Mouse (Mus musculus): ENCODE measurements around the gene Polr2f. TPM values are rescaled to one million over a fixed set of nuclear protein-coding genes. Genes with fewer than 3 reads are reported as not detected.

The Polr2f gene
- polyA plus RNA-seq, 1 experiment from 2014 or later, result 362 TPM

- Histone ChIP-seq H3K4me2 (no peak overlapping the region), H3K27me3 (ENCODE audit: control insufficient read depth, insufficient read depth, low read length) (no peaks in the 10 kb centered on the region), H3K27ac (ENCODE audit: low read depth, low read length) (no peak overlapping the region), H3K4me3 (ENCODE audit: low read depth, low read length) (no peak overlapping the region), H3K9ac (ENCODE audit: low read length) (no peak overlapping the region), H3K4me1 (ENCODE audit: control insufficient read depth, insufficient read depth, low read length) (peaks cover 10% of the 10 kb centered on the region), H3K9me3 (ENCODE audit: control insufficient read depth, low read length) (no peaks in the 10 kb centered on the region), H3K36me3 (ENCODE audit: control insufficient read depth, insufficient read depth, low read length) (no peaks in the 10 kb centered on the region)
- 62% methylated on average over 10 of the region's 10 CpGs for WGBS
- ATAC-seq (ENCODE audit: low FRiP score), result no peak
- no peak for DNase-seq (ENCODE audit: low spot score, missing footprints)
These were observed 1.2 kb upstream of the Polr2f start for GRCm38 (mm10) chr15:79139640-79140039.

DNA sequence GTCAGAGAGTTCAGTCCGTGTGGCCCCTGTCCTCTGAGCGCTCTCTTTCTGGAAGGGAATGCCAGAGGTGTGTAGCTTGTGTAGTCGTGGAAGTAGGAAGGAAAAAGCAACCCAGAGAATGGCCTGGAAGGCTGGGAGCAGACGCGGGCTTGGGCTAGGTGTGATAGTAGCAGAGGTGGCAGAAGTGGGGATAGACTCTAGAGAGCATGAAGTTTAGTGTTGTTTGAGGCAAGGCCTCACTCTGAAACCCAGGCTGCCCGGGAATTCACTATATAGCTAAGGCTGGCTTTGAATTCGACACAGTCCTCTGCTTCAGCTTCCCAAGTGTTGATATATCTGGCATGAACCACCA, 733 bp downstream of the Polr2f start:
- DNase-seq (ENCODE audit: low spot score, missing footprints) (no peak), ATAC-seq (ENCODE audit: low FRiP score) (no peak)
- Histone ChIP-seq H3K4me1 (ENCODE audit: control insufficient read depth, insufficient read depth, low read length) (peaks cover 10% of the 10 kb centered on the region), H3K4me3 (ENCODE audit: low read depth, low read length) (peak overlapping the region; percentile 65), H3K36me3 (ENCODE audit: control insufficient read depth, insufficient read depth, low read length) (peaks cover 7% of the 10 kb centered on the region), H3K27ac (ENCODE audit: low read depth, low read length) (no peak overlapping the region), H3K9ac (ENCODE audit: low read length) (peak overlapping the region; percentile 75), H3K27me3 (ENCODE audit: control insufficient read depth, insufficient read depth, low read length) (no peaks in the 10 kb centered on the region), H3K4me2 (peak overlapping the region; percentile 91), H3K9me3 (ENCODE audit: control insufficient read depth, low read length) (no peaks in the 10 kb centered on the region)
- WGBS, result 0% methylated on average over 7 of the region's 7 CpGs

DNA sequence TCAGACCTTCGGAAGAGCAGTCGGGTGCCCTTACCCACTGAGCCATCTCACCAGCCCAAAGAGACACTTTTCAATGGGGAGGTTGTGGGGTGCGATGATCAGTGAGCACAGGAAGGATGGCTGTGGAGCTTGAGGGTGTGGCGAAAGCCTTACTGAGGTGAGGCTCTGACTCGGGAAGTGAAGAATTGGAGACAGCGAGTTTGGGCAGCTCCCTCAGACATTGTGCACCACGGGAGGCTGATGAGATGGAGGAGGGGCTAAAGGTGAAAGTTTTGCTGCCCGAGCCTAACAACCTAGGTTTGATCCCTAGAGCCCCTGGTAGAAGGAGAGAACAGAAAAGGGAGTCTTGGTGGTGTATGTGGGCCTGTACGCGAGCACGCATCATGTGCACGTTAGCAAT, 2.5 kb downstream of the Polr2f start:
- H3K9ac ChIP-seq (ENCODE audit: low read length), result no peak overlapping the region
- WGBS, result 90% methylated on average over 12 of the region's 12 CpGs
- H3K4me1 ChIP-seq (ENCODE audit: control insufficient read depth, insufficient read depth, low read length), result peaks cover 10% of the 10 kb centered on the region
- ATAC-seq (ENCODE audit: low FRiP score) (no peak), DNase-seq (ENCODE audit: low spot score, missing footprints) (no peak)
- no peak overlapping the region for H3K27ac ChIP-seq (ENCODE audit: low read depth, low read length)
- H3K4me2 ChIP-seq, result no peak overlapping the region
- no peak overlapping the region for H3K4me3 ChIP-seq (ENCODE audit: low read depth, low read length)
- no peaks in the 10 kb centered on the region for H3K27me3 ChIP-seq (ENCODE audit: control insufficient read depth, insufficient read depth, low read length)
- H3K36me3 ChIP-seq (ENCODE audit: control insufficient read depth, insufficient read depth, low read length), result peaks cover 20% of the 10 kb centered on the region
- H3K9me3 ChIP-seq (ENCODE audit: control insufficient read depth, low read length), result no peaks in the 10 kb centered on the region

GRCm38 (mm10) chr15:79144021-79144420, 3.2 kb downstream of the Polr2f start:
- ATAC-seq (ENCODE audit: low FRiP score) (no peak), DNase-seq (ENCODE audit: low spot score, missing footprints) (no peak)
- H3K36me3 ChIP-seq (ENCODE audit: control insufficient read depth, insufficient read depth, low read length), result peaks cover 21% of the 10 kb centered on the region
- no peak overlapping the region for H3K27ac ChIP-seq (ENCODE audit: low read depth, low read length)
- peaks cover 10% of the 10 kb centered on the region for H3K4me1 ChIP-seq (ENCODE audit: control insufficient read depth, insufficient read depth, low read length)
- H3K9ac ChIP-seq (ENCODE audit: low read length), result no peak overlapping the region
- H3K4me2 ChIP-seq, result no peak overlapping the region
- 93% methylated on average over 8 of the region's 8 CpGs for WGBS
- no peak overlapping the region for H3K4me3 ChIP-seq (ENCODE audit: low read depth, low read length)
- no peaks in the 10 kb centered on the region for H3K27me3 ChIP-seq (ENCODE audit: control insufficient read depth, insufficient read depth, low read length)
- H3K9me3 ChIP-seq (ENCODE audit: control insufficient read depth, low read length), result no peaks in the 10 kb centered on the region

DNA sequence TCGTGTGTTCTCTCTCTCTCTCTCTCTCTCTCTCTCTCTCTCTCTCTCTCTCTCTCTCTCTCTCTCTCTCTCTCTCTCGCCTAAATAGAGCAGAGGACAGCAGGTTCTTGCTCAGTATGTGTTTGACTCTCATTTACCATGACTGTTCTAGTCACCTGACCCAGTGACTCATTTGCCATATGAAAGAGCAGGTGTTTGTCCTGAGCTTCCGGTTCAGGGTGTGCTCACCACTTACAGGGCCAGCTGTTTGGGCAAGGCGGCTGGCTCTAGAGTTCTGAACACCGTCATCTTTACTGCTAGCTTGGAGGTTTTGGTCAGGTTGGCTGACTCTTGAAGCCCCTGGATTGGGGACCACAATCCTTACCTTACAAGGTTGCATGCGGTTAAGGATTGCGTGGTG, 4.7 kb downstream of the Polr2f start:
- 87% methylated on average over 7 of the region's 7 CpGs for WGBS

GRCm38 (mm10) chr15:79148533-79148932, 7.7 kb downstream of the Polr2f start:
- DNase-seq (ENCODE audit: low spot score, missing footprints) (peak; percentile 98), ATAC-seq (ENCODE audit: low FRiP score) (peak; percentile 63)
- peaks cover 9% of the 10 kb centered on the region; the same call in 1 of the 2 replicates for H3K4me1 ChIP-seq (ENCODE audit: control insufficient read depth, insufficient read depth, low read length)
- no peak overlapping the region for H3K9ac ChIP-seq (ENCODE audit: low read length)
- no peaks in the 10 kb centered on the region for H3K27me3 ChIP-seq (ENCODE audit: control insufficient read depth, insufficient read depth, low read length)
- no peak overlapping the region for H3K27ac ChIP-seq (ENCODE audit: low read depth, low read length)
- H3K9me3 ChIP-seq (ENCODE audit: control insufficient read depth, low read length), result no peaks in the 10 kb centered on the region
- WGBS, result 57% methylated on average over 7 of the region's 7 CpGs
- H3K36me3 ChIP-seq (ENCODE audit: control insufficient read depth, insufficient read depth, low read length), result peaks cover 32% of the 10 kb centered on the region
- H3K4me3 ChIP-seq (ENCODE audit: low read depth, low read length), result no peak overlapping the region
- no peak overlapping the region for H3K4me2 ChIP-seq

More for the DNA sequence above, 4.7 kb downstream of the Polr2f start:
- Histone ChIP-seq H3K9ac (ENCODE audit: low read length) (no peak overlapping the region), H3K4me1 (ENCODE audit: control insufficient read depth, insufficient read depth, low read length) (peaks cover 10% of the 10 kb centered on the region), H3K4me2 (no peak overlapping the region), H3K9me3 (ENCODE audit: control insufficient read depth, low read length) (no peaks in the 10 kb centered on the region), H3K27ac (ENCODE audit: low read depth, low read length) (no peak overlapping the region), H3K27me3 (ENCODE audit: control insufficient read depth, insufficient read depth, low read length) (no peaks in the 10 kb centered on the region), H3K4me3 (ENCODE audit: low read depth, low read length) (no peak overlapping the region), H3K36me3 (ENCODE audit: control insufficient read depth, insufficient read depth, low read length) (peaks cover 25% of the 10 kb centered on the region)
- ATAC-seq (ENCODE audit: low FRiP score) (no peak), DNase-seq (ENCODE audit: low spot score, missing footprints) (no peak)

DNA sequence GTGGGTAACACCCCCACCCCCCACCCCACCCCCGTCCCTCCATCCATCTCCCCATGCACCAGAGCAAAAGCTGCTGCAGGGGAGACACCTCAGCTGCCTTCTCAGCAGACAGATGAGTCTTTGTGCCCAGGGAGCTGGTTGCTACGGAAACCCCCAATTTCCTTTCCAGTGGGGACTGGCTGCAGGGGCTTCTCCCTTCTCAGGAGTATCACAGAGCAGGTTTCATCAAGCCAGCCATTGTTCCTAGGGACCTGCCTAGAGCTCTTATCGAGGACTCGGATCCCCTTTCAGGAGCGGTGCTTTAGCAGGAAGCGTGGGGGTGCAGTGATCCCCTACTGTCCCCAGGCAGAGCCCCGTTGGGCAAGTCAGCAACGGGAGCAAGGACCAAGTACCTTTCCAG, 11.1 kb downstream of the Polr2f start:
- 57% methylated on average over 8 of the region's 8 CpGs for WGBS
- Histone ChIP-seq H3K36me3 (ENCODE audit: control insufficient read depth, insufficient read depth, low read length) (peaks cover 21% of the 10 kb centered on the region), H3K4me1 (ENCODE audit: control insufficient read depth, insufficient read depth, low read length) (peaks cover 16% of the 10 kb centered on the region)

DNA sequence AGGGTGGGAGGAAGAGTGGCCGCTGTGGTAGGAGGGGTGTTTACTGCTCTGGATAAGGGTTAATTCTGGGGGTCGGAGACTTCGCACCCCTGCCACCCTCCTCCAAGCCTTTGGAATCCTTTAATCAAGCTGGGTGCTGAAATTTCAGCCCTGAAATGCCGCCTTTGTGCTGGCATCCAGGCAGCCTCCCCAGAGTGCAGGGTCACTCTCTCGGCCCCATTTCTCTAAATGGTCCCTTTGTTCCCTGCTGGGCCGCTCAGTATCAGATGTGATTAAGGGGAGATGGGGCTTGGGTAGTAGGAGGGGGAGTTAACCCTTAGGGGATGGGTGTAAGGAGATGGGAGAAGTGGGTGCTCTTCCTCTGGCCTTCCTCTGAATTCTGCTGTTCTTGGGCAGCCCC, 11.9 kb downstream of the Polr2f start:
- Histone ChIP-seq H3K27ac (ENCODE audit: low read depth, low read length) (no peak overlapping the region), H3K27me3 (ENCODE audit: control insufficient read depth, insufficient read depth, low read length) (no peaks in the 10 kb centered on the region), H3K36me3 (ENCODE audit: control insufficient read depth, insufficient read depth, low read length) (peaks cover 13% of the 10 kb centered on the region), H3K9me3 (ENCODE audit: control insufficient read depth, low read length) (no peaks in the 10 kb centered on the region), H3K4me3 (ENCODE audit: low read depth, low read length) (no peak overlapping the region), H3K4me1 (ENCODE audit: control insufficient read depth, insufficient read depth, low read length) (peaks cover 16% of the 10 kb centered on the region), H3K4me2 (no peak overlapping the region), H3K9ac (ENCODE audit: low read length) (peak overlapping the region; percentile 24; the same call in 1 of the 2 replicates)
- 62% methylated on average over 6 of the region's 6 CpGs for WGBS
- no peak for ATAC-seq (ENCODE audit: low FRiP score)
- DNase-seq (ENCODE audit: low spot score, missing footprints), result no peak

More for the DNA sequence above, 11.1 kb downstream of the Polr2f start:
- Histone ChIP-seq H3K9ac (ENCODE audit: low read length) (no peak overlapping the region), H3K9me3 (ENCODE audit: control insufficient read depth, low read length) (no peaks in the 10 kb centered on the region), H3K4me2 (no peak overlapping the region), H3K27me3 (ENCODE audit: control insufficient read depth, insufficient read depth, low read length) (no peaks in the 10 kb centered on the region), H3K4me3 (ENCODE audit: low read depth, low read length) (no peak overlapping the region), H3K27ac (ENCODE audit: low read depth, low read length) (peak overlapping the region; percentile 51; the same call in 1 of the 2 replicates)
- peak; percentile 19; the same call in 1 of the 2 replicates for ATAC-seq (ENCODE audit: low FRiP score)
- no peak for DNase-seq (ENCODE audit: low spot score, missing footprints)

- no peak overlapping the region for H3K27ac ChIP-seq (ENCODE audit: low read depth, low read length)
- H3K9ac ChIP-seq (ENCODE audit: low read length), result peak overlapping the region; percentile 6; the same call in 1 of the 2 replicates
- peaks cover 16% of the 10 kb centered on the region for H3K4me1 ChIP-seq (ENCODE audit: control insufficient read depth, insufficient read depth, low read length)
- WGBS, result 43% methylated on average over 3 of the region's 3 CpGs
- no peaks in the 10 kb centered on the region; the same call in 1 of the 2 replicates for H3K27me3 ChIP-seq (ENCODE audit: control insufficient read depth, insufficient read depth, low read length)
- H3K4me3 ChIP-seq (ENCODE audit: low read depth, low read length), result no peak overlapping the region
- no peaks in the 10 kb centered on the region for H3K9me3 ChIP-seq (ENCODE audit: control insufficient read depth, low read length)
- no peak overlapping the region for H3K4me2 ChIP-seq
- no peak for ATAC-seq (ENCODE audit: low FRiP score)
- no peak for DNase-seq (ENCODE audit: low spot score, missing footprints)
- peaks cover 7% of the 10 kb centered on the region; the same call in 1 of the 2 replicates for H3K36me3 ChIP-seq (ENCODE audit: control insufficient read depth, insufficient read depth, low read length)
These were observed 14.8 kb downstream of the Polr2f start for GRCm38 (mm10) chr15:79155572-79155971.
